Mouse (Mus musculus): Measurements from ENCODE around the gene Ppdpf.

DNA sequence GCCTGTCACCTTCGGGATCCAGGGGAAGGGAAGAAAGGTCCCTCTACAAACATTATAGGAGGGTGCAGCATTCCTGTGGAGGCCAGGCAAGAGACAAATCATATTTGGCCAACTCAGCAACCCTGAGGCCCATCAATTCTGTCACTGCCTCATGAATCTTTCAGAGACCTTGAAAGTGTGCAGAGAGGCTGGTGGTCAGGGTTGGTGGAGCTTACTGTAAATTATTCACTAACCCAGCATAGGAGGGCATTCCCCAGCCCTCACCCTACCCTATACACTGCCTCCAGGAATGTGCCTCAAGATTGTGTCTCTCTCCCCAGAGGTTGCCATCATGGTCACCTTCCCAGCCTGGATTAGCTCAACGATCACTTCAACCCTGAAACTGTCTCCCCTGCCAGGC is 42.4 kb upstream of the Ppdpf start:
- TF ChIP-seq CTCF (IDR thresholded peaks at IDR 0.05; ENCODE audit: low read depth) (no peak), EP300 (IDR thresholded peaks at IDR 0.05; ENCODE audit: low read depth) (no peak)
